Mouse (Mus musculus) kidney, adult 2 months (tissue): ENCODE data around the gene Grik5.

Source experiments
- CTCF ChIP-seq: fragments of 200-500 bp; conservative IDR thresholded peaks from 2 replicates; pipeline ENCODE4 v1.5.1; 2011; ENCODE audit warnings: low read depth, mild to moderate bottlenecking, control low read depth, low read length, moderate library complexity, mixed read lengths; ENCODE audit not compliant: insufficient read depth, insufficient read length
- POLR2A ChIP-seq: fragments of 200-500 bp; IDR thresholded peaks from one replicate; pipeline ENCODE4 v1.6.1; 2011; ENCODE audit warnings: low read depth, low read length, control low read depth

- TF ChIP-seq POLR2A (no peak), CTCF (no peak)
These were observed 1.8 kb upstream of the Grik5 start for GRCm38 (mm10) chr7:25073924-25074323.
